In genomic region chr11:102389436-102389835, GRCm38 (mm10) we compare ENCODE assay signal across 2 mouse cellular contexts. TPM values are rescaled to one million over a fixed set of nuclear protein-coding genes. Genes with fewer than 3 reads are reported as not detected.
"Had no signal": no experiment of that assay in that cellular context is flagged by ENCODE, and none has a peak within 500 bp of the region (broad histone marks: within the 10 kb centered on the region; RNA-seq: fewer than 3 reads in every experiment).

No protein-coding gene starts in this region.

RNA-seq across cellular contexts. Expression of gene Rundc3a, which starts 3.8 kb away (rescaled TPM):
- total RNA-seq: heart, postnatal 25 days had no signal

RNA-seq across cellular contexts. Expression of gene Fam171a2, which starts 58.0 kb away (rescaled TPM):
- polyA plus RNA-seq: inflammation-experienced regulatory T-cells, adult 6 months had no signal
